Mouse (Mus musculus) kidney, adult 2 months (tissue): ENCODE data around the gene Ppp1r32.

Experiments used
- CTCF ChIP-seq: fragments of 200-500 bp; conservative IDR thresholded peaks from 2 replicates; pipeline ENCODE4 v1.5.1; 2011; ENCODE audit warnings: low read depth, mild to moderate bottlenecking, control low read depth, low read length, moderate library complexity, mixed read lengths; ENCODE audit not compliant: insufficient read depth, insufficient read length
- POLR2A ChIP-seq: fragments of 200-500 bp; IDR thresholded peaks from one replicate; pipeline ENCODE4 v1.6.1; 2011; ENCODE audit warnings: low read depth, low read length, control low read depth

DNA sequence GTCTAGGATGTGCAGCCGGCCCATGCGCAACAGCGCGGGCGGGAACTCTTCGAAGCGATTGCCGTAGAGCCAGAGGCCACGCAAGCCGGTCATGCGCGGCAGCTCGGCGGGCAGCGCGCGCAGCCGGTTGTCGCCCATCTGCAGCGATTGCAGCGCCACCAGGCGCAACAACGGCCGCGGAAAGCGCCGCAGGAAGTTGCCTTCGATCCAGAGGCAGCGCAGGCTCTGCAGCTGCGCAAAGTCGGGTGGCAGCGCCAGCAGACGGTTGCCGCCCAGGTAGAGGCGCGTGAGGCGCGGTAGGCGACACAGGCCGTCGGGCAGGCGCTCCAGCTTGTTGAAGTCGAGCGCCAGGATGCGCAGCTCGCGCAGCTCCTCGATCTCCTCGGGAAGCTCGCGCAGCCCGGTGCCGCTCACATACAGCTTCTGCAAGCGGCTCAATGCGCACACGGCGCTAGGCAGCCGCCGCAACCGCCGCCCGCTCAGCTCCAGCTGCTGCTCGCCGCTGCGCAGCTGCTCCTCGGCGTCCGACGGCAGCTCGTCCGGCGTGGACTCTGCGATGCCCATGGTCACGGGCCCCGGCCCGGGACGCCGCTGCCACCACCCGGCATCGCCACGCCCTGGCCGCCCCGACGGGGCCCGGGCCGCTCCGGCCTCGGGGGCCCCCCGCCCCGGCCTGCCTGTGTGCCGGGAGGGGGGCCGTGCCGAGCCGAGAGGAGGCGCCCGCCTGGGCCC, 25.8 kb downstream of the Ppp1r32 start, which contains the start of gene Lrrc10b:
- TF ChIP-seq POLR2A (no peak), CTCF (no peak)
